Mouse (Mus musculus) ES-E14 (cell line): ENCODE results near the gene Tor2a. TPM values are rescaled to one million over a fixed set of nuclear protein-coding genes. Genes with fewer than 3 reads are reported as not detected.

Experiments
- DNase-seq: peaks from one replicate; pipeline ENCODE4 v3.0.0-alpha.2; 2013; ENCODE audit warnings: low read depth, low spot score
- H3K27ac ChIP-seq: 2 replicates; pipeline ENCODE4 v1.5.1; 2012; ENCODE audit warnings: low read depth, mild to moderate bottlenecking, low read length, moderate library complexity, mixed read lengths; ENCODE audit not compliant: poor library complexity, insufficient read depth, severe bottlenecking
- H3K36me3 ChIP-seq: 2 replicates; pipeline ENCODE4 v1.6.1; 2012; ENCODE audit warnings: mild to moderate bottlenecking, low read length, moderate library complexity, mixed read lengths; ENCODE audit not compliant: control insufficient read depth, poor library complexity, insufficient read depth, severe bottlenecking
- H3K4me1 ChIP-seq, 2 experiments: fragments of 150-350 bp in 1 of 2; sonication (generic) in 1 of 2; 2 replicates each; pipeline ENCODE4 v1.6.1; 2012; ENCODE audit warnings: low read length in 2 of 2, mild to moderate bottlenecking in 1 of 2, mixed read lengths in 1 of 2; ENCODE audit not compliant: control insufficient read depth in 2 of 2, insufficient read depth in 2 of 2, poor library complexity in 1 of 2
- H3K4me3 ChIP-seq, 2 experiments: fragments of 150-350 bp in 1 of 2; sonication (generic) in 1 of 2; 2 replicates each; pipeline ENCODE4 v1.5.1; 2012; ENCODE audit warnings: low read length in 2 of 2, low read depth in 1 of 2, mild to moderate bottlenecking in 1 of 2, mixed read lengths in 1 of 2; ENCODE audit not compliant: insufficient read depth in 1 of 2, poor library complexity in 1 of 2, severe bottlenecking in 1 of 2
- H3K9ac ChIP-seq: 2 replicates; pipeline ENCODE4 v1.6.1; 2012; ENCODE audit warnings: low read depth, mild to moderate bottlenecking, low read length, mixed read lengths; ENCODE audit not compliant: poor library complexity, insufficient read depth, severe bottlenecking
- H3K9me3 ChIP-seq: fragments of 150-350 bp; sonication (generic); 2 replicates; pipeline ENCODE4 v1.6.1; 2012; ENCODE audit warnings: low read depth, mild to moderate bottlenecking, low read length; ENCODE audit not compliant: control insufficient read depth, insufficient read depth
- CHD2 ChIP-seq: IDR thresholded peaks from 2 replicates; pipeline ENCODE4 v1.6.1; 2014; ENCODE audit warnings: mild to moderate bottlenecking, low read depth, low read length, inconsistent platforms
- HCFC1 ChIP-seq: IDR thresholded peaks from 2 replicates; pipeline ENCODE4 v1.6.1; 2012; ENCODE audit warnings: low read length, inconsistent platforms, borderline replicate concordance; ENCODE audit not compliant: insufficient read depth
- MAFK ChIP-seq: IDR thresholded peaks from 2 replicates; pipeline ENCODE4 v1.6.1; 2014; ENCODE audit warnings: mild to moderate bottlenecking, low read depth, low read length, inconsistent platforms; ENCODE audit not compliant: insufficient read depth
- ZC3H11A ChIP-seq: IDR thresholded peaks from 2 replicates; pipeline ENCODE4 v1.6.1; 2012; ENCODE audit warnings: low read depth, mild to moderate bottlenecking, inconsistent platforms, low read length, borderline replicate concordance
- ZNF384 ChIP-seq: IDR thresholded peaks from 2 replicates; pipeline ENCODE4 v1.6.1; 2012; ENCODE audit warnings: low read depth, low read length, inconsistent platforms
- in situ Hi-C, 2 experiments: fragments of 600-800 bp; cut with MboI; formaldehyde crosslinking; loops; one replicate each; pipeline ENCODE4 v1.15.1; 2025; ENCODE audit warnings: low sequenced_read_pairs in 2 of 2, inconsistent platforms in 1 of 2; ENCODE audit not compliant: unreplicated experiment in 2 of 2
- total RNA-seq: library from RNA; depleted of rRNA; stranded (reverse); fragments of 300-350 nt; gene quantifications from 2 replicates; pipeline ENCODE4 v1.2.3, GENCODE M21; 2012

Tor2a gene
- total RNA-seq, 1 experiment, result 75.9 TPM

DNA sequence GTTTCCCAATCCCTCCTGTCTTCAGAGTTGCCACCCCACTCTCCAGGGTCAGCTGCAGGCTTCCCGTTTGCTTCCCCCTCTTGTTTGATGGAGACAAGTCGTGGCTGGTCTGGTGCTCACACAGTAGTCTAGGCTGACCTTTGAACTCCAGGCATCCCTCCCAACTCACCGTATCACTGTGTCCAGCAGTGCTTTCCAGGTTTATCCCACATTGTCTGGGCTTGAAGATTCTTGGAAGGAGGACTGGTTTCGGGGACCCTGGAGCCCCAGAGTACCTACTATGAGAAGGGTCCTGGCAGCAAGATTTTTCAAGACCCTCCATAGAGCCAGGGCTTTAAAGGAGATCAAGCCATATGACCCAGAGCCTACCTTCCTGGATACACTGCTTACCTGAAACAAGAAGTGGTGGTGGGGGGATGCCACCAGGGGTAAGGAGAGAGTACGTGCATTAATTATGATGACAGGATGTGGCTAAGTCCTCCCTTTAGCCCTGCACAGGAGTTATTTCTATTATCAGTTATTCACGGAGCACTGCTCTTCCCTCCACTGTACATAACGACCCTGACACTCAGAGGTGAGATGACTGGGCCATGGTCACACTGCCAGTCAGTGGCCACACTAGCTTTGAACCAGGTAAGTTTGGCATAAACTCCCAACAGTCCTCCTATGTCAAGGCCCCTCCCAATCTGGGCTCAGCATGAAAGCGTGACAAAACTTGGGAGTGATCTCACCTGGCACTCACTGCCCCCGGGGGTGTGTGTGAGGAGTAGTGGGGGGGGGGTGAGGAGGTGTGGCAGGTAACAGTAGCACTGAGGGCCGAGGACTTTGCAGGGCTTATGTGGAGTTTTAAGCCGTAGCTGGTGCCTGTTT, 42.7 kb upstream of the Tor2a start:
- no peak for DNase-seq
- in situ Hi-C loops, result no loop called here
- H3K36me3 ChIP-seq, result peaks cover 16% of the 10 kb centered on the region
- no peak overlapping the region for H3K4me3 ChIP-seq
- H3K9ac ChIP-seq, result peak overlapping the region; percentile 74
- H3K4me1 ChIP-seq, result peaks cover 5 to 17% of the 10 kb centered on the region in 2 experiments; a peak in 3 of 4 replicates
- TF ChIP-seq MAFK, result no peak
- TF ChIP-seq ZC3H11A, result no peak
- TF ChIP-seq HCFC1, result no peak
- no peak for TF ChIP-seq ZNF384
- no peak for TF ChIP-seq CHD2
- peak overlapping the region; percentile 57; the same call in 1 of the 2 replicates for H3K27ac ChIP-seq
- no peaks in the 10 kb centered on the region for H3K9me3 ChIP-seq

DNA sequence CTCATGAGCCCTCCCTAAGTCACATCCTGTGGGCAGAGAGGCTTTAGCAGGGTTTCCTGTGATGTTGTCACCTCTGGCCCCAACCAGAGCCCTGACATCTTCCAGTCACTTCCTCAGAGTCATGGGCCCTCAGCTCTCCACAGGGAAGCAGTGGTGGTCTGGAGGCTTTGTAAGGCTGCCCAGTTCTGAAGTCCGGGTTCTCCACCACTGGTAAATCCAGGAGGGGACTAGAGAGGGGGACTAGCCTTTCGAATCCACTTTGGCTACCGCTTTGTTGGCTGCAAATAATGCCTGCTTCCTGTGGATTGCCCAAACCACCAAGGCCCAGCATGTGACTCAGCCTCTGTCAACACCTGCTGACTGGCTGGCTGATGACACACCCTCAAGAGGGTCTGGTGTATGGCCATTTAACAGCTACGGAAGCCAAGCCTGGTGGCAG, 42.0 kb upstream of the Tor2a start:
- Histone ChIP-seq H3K27ac (peak overlapping the region; percentile 22; the same call in 1 of the 2 replicates), H3K4me1 (peaks cover 5 to 17% of the 10 kb centered on the region in 2 experiments; a peak in 3 of 4 replicates), H3K9ac (no peak overlapping the region; the same call in 1 of the 2 replicates), H3K36me3 (peaks cover 9% of the 10 kb centered on the region), H3K4me3 (no peak overlapping the region), H3K9me3 (no peaks in the 10 kb centered on the region)
- DNase-seq, result no peak
- TF ChIP-seq HCFC1 (no peak), ZNF384 (no peak), CHD2 (no peak), MAFK (no peak), ZC3H11A (no peak)
- in situ Hi-C loops, result no loop called here

DNA sequence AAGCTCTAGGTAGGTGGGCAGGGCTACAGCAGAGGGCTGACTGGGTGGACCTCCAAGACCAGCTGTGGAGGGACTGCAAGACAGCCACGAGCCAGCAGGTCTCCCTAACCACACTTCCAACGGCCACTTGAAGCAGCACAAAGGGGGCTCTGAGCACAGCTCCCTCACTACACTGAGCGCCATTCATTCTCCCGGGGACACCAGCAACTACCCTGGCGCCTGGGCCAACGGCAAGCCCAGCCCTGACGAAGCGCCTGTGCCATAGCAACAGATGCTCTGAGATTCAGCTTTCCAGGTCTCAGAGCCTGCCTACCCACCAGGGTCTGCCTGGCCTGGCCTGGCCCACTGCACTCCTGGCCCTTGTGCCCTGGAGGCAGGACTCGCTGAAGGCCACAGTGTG, 38.3 kb upstream of the Tor2a start:
- DNase-seq, result no peak
- Histone ChIP-seq H3K9me3 (no peaks in the 10 kb centered on the region), H3K27ac (no peak overlapping the region), H3K36me3 (no peaks in the 10 kb centered on the region), H3K4me3 (no peak overlapping the region), H3K9ac (no peak overlapping the region), H3K4me1 (peaks cover 1 to 15% of the 10 kb centered on the region in 2 experiments; a peak in 1 of 4 replicates)
- in situ Hi-C loops, result no loop called here
- no peak for TF ChIP-seq MAFK
- TF ChIP-seq ZC3H11A, result no peak
- no peak for TF ChIP-seq ZNF384
- no peak for TF ChIP-seq HCFC1
- TF ChIP-seq CHD2, result no peak

DNA sequence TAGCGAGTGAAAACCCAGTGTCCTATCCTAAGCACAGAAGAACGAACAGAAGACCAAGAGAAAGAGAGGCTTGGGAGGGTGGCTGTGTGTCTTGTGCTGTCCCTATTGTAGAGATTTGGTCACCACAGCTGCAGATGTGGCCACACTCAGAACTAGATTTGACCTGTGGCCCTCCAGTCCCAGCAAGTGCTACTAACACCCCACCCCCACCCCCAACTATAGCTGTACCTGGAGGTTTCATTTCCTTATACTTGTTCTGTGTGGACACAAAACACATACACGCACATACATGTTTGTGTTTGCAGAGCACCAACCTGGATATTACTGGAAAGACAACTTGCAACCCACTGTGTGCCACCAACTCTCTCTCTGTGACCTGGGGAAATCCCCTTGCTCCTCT, 37.0 kb upstream of the Tor2a start:
- Histone ChIP-seq H3K9me3 (no peaks in the 10 kb centered on the region), H3K27ac (no peak overlapping the region), H3K4me3 (no peak overlapping the region), H3K4me1 (peaks cover 0 to 3% of the 10 kb centered on the region in 2 experiments; a peak in 1 of 4 replicates), H3K36me3 (no peaks in the 10 kb centered on the region), H3K9ac (no peak overlapping the region)
- in situ Hi-C loops, result no loop called here
- TF ChIP-seq ZC3H11A (no peak), ZNF384 (no peak)
- no peak for DNase-seq
